Mouse (Mus musculus) cortical plate, adult 2 months (tissue): ENCODE measurements around the gene Slc48a1.

Experiments
- CTCF ChIP-seq: fragments of 200-500 bp; IDR thresholded peaks from 2 replicates; pipeline ENCODE4 v1.5.1; 2011; ENCODE audit warnings: mild to moderate bottlenecking, control low read depth, low read length; ENCODE audit not compliant: insufficient read depth; ENCODE audit errors: extremely low read depth
- POLR2A ChIP-seq: fragments of 200-500 bp; IDR thresholded peaks from 2 replicates; pipeline ENCODE4 v1.6.1; 2011; ENCODE audit warnings: mild to moderate bottlenecking, low read length, control low read depth; ENCODE audit not compliant: insufficient read depth; ENCODE audit errors: extremely low read depth

GRCm38 (mm10) chr15:97740283-97740732 lies 38.0 kb upstream of the Slc48a1 start:
- TF ChIP-seq POLR2A (no peak), CTCF (no peak)
